Mouse (Mus musculus): Measurements from ENCODE around the gene Map3k3. TPM values are rescaled to one million over a fixed set of nuclear protein-coding genes. Genes with fewer than 3 reads are reported as not detected.
A peak's percentile ranks its signal among the peaks of the same experiment; 100 is the strongest.

The Map3k3 gene
- total RNA-seq, 2 experiments from 2014 or later = 44.3 to 48.8 TPM

DNA sequence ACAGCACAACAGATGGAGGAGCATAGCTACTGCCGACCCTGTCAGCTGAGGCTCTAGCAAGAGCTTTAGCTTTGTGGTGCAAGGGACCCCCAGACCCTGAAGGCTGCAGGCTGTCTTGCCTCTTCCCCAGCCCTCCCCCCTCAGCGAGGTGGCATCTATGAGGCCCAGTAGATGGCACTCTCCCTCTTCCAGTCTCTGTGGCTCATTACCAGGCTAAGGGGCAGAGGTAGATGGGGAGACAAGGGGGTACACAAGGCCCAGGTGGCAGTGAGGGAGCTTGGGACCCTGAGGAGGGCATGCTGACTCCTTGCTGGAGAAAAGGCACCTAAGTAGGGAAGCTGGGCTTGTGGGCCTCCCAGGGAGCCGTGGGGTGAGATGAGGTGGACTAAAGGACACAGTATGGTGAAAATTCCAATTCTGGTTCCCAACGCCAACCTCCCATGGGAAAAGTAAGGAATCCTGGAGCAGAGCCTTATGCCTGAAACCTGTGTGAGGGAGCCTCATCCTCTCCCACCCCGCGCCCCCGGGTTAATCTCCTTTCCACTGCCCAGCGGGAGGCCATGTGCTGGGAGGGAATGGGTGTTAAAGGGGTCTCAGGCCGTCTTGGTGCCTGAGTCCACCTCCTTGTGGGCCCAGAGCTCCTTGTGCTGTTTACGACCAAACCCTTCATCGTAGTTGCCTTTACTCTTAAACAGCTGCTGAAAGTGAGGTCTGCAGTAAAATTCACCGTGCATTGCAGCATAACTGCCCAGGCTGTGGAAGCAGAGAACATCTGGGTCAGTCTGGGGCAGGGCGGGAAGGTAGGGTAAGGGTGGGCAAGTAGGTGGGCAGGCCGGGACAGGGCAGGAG is 73.9 kb downstream of the Map3k3 start:
- peak; percentile 43 for DNase-seq

DNA sequence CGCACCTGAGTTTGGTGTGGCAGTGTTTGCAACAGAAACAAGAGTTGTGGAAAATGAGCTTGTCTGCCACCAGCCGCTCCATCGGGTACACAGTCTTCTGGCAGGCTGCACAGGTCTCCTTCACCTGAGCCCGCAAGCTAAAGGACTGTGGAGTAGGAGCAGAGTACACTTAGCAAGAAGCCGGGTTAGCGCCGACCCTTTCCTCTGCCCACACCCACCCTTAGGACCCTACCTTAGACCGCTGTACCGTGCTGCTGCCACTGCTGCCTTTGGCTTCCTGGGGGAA is 74.5 kb downstream of the Map3k3 start:
- DNase-seq = no peak

DNA sequence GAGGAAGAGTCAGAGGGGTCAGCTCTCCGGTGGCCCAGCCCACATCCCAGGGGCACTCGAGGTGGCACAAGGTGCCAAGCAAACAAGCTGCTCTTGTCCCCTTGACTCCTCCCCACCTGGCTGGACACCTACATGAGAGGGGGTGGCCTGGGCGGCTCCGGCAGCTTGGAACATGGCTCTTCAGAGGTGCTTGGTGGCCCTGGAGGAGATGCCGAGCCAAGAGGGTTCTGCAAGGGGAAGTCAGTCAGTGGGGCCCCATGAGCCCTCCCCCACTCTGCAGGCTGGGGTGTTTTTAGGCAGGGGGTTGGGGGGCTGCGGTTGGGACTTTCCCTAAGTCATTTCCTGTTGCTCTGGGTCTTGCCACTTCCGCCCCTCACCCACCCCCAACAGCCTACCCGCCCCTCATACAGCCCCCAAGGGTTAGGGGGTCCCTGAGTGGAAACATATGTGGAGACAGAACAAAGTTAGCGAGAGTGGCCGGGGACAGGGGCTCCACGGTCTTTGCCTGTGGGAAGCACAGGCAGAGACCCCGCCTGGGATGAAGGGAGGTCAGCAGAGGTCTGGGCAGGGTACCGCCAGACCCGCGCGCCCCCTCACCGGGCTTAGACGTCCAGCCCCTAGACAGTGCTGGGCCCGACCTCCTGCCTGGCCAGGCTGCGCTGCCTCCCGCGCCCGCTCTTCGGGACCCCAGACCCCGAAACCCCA is 75.0 kb downstream of the Map3k3 start:
- DNase-seq = peak; percentile 49

DNA sequence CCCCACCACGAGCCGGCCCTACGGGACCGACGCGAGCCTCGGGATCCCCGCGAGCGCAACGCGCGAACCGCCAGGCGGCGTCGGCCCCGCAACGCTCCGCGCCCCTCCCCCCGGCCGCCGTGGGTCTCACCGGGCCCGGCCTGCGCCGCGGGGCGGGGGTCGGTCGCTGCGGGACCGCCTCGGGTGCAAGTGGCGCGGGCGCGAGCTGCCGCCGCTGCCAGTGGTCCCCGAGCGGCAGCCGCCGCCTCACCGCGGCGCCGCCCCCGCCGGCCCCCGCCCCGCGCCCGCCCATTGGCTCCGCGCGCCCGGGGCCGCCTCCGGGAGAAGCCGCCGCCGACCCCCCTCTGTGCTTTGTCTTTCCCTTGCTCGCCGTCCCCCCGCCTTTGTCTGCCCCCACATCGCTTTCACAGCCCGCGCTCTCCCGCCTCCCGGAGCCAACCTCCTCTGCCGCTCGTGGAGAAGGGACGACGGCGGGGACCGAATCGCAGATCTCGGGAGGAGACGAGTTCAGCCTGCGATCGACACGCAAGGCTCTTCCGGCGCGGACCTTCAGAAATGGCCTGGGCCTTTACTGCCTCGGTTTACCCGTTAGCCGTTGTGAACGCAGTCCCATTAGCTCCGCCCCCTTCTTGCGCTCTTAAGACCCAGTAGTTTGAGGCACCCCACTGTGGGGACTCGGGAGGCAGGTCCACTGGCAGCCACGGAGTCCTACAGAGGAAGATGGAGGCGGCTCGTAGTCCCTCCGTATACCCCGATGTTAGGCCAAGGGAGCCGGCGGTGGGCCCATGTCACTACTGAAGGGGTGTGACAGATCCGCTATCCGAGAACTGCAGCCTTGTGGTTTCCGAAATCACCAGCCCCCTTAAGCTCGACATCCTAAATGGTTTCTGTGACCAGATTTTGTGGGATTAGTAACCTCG is 75.8 kb downstream of the Map3k3 start:
- DNase-seq = peak; percentile 86

DNA sequence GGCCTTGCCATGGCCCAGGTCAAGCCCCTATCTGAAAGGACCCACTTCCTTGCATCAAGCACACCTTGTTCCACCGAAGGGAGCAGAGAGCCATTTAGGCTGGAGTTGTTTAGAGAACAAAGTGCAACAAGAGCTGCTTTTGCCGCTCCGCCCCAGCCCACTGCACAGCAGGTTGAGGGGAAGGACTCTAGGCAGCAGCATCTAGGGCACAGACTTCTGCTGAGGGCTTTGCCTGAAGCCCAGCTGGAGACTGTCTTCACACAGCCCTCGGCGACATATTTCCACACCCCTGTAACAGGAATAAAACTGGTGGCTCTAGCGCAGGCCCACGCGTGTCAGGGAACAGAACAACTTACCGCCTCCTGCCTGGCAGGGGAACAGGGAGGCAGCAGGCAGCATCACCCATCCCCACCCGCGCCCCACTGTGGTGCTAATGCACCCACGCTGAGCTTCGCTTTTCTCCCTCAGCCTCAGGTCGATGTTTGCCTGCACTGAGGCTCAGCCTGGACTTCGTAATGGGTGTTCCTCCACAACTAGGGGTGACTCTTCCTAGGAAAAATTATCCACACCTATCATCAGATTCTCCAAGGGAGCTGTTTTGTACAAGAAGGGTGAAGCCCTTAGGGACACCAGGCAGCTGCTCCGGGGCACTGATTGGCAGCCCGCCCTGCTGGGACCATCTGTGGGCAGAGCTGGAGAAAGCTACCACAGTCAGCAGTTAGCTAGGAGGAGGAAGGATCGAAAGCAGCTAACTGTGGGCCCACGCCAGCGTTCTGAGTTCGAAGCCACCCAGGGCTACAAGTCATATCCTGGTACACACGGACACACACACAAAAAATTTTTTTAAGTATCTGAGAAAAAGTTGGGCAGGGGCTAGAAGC is 76.7 kb downstream of the Map3k3 start, which contains the start of the genes Gm10840 and Limd2:
Gene Gm10840 (plus strand): TSS at position 10 of the 881 bp plus-strand sequence.
Gene Limd2 (minus strand): TSS at position 20 of the 881 bp plus-strand sequence.
- peak; percentile 42 for DNase-seq

DNA sequence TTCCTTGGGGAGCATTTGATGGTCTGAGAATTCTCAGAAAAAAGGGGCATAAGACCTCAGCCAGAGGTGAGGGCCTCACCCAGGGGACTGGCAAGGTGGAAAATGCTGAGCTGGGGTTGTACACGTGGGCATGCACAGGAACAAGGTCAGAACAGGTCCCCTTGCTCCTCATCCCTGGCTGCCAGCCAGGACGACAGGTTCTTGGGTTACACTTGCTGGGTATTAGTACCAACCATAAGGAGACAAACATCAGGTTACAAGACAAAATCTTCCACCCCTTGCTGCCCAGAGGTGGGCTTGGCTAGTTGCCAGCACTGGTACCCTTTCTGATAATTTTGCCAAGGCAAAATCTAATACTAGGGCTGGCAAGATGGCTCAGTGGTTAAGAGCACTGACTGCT is 77.8 kb downstream of the Map3k3 start:
- no peak for DNase-seq

DNA sequence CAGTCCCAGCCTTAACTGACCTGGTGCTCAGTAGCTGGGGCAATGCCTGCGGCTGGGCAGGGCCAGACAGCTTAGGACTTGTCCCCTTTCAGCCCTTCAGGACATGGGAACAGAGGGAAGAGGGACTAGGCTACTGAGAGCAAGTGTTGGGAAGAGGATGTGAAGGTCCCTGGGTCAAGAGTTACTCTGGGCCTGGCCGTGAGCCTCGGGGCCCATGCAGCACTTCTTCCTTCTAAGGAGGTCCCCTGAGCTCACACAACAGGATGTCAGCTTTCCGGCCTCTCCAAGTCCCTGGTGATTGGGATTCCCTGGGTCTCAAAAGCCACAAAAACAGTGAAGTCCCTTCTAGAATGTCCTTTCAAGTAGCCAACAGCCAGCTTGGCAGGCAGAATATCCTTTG is 79.1 kb downstream of the Map3k3 start:
- no peak for DNase-seq

DNA sequence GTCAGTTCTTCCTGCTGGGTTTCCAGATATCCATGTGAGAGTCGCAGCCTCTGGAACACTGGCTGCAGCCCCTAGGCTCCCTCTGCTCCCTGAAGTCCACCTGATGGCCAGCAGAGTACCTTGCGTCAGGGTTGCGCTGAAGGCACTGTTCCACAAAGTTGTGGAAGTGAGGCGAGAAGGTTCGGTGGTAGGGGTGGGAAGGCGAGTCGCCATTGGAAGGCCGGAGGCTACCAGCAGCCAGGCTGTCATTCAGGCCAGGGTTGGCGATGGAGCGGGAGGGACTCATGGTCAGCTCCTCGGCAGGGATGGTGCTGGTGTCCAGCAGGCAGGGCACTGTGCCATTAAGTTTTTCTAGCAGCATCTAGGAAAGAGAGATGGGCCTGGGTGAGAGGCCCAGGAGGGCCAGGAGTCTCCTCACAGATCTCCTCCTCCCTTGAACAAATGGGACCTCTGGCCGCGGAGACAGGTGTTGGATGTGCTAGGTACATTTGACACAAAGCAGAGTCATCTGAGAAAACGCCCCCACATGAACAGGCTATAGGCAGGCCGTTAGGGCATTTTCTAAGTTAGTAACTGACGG is 80.3 kb downstream of the Map3k3 start:
- DNase-seq = no peak

DNA sequence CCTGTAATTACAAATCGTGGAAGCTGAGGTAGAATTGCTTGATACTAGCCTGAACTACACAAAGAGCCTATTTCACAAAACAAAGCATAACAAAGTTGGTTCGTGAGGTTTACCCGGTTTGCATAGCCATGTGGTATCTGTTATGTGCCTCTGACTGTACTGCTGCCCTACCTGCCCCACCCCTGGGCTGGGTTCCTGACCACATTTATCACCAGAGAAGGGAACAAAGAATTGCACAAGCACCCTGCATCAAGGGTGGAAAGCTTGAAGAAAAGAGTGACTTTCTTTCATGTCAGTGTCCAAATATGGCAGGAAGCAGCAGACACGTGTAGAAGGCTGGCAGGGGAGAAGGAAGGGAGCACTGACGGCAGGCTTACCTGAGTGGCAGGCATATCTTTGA is 83.0 kb downstream of the Map3k3 start:
- no peak for DNase-seq

DNA sequence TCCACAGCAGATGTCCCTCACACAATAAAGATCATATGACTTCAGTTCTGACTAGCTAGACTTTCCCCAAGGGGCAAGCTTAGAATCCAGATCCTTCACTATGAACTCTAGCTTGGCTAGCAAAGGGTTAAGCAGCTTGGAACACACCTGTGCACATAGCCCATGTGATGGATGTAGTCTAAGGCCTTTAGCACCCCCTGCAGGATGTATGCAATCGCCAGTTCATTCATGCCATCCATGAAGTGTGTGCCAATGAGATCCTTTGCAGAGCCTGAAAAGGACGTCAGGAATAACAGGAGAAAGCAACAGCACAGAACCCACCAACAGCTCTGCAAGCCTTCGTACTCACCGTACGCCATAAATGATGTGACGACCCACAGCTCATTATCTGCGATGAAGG is 86.4 kb downstream of the Map3k3 start:
- DNase-seq = no peak

DNA sequence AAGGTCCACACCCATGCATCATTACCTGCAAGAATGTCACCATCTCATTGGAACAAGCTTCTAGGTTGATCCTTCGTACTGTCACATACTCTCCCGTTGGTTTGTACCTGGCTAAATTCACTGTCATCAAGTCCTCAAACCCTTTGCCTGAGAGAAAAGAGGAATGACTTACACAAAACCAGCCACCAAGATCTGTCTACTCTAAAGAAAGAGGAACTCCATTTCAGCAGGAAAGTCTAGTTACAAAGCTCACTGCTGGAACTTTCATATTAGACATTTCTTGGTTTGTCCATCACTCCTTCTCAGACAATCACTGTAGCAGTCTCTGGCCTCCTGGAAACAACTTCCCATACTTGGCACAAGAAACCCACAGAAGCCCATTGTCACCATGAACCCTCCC is 88.8 kb downstream of the Map3k3 start:
- no peak for DNase-seq

DNA sequence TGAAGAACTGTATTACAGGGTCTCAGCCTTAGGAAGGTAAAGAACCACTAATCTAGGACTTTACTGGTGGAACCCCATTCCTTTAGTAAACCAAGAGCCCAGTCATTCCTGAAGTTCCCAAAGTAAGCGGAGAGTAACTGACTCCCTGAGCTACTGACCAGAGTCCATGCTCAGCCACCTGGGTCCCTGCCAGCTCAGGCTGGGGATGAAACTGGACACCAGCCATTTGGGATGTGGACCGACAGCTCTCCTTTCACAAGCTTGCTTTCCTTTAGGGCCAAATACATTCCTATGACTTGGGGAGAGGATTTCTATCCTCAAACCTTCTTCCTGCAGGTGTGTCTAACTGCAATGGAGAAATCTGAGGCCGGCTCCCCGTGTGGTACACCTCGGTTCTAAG is 90.0 kb downstream of the Map3k3 start:
- peak; percentile 64 for DNase-seq

DNA sequence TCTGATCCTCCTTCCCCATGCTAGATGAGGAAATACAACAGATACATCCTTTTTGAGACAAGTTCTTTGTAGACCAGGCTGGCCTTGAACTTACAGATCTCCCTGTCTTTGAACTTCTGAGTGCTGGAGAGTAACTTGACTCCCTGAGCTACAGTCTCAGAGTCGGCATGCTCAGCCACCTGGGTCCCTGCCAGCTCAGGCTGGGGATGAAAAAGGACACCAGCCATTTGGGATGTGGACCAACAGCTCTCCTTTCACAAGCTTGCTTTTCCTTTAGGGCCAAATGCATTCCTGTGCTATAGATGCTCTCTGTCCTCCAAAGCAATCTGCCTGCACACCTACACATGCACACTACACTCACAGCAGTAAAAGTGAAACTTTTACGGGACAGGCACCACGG is 90.7 kb downstream of the Map3k3 start:
- DNase-seq = peak; percentile 65

DNA sequence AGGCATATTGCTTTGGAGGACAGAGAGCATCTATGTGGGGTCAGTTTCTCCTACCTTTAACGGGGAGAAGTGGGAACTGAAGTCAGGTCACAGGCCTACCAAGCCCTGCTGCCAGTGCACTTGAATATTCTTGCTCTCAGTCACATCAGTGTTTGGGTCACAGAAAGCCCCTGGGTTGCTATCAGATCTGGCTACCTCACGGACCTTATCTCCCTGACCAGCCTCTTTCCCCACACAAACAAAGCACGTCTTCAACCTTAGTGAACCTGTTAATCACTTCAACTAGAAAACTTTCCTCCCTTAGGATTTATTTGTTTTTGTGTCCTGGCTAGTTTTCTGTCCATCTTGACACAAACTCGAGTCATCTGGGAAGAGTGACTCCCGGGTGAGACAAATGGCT is 92.0 kb downstream of the Map3k3 start:
- no peak for DNase-seq

DNA sequence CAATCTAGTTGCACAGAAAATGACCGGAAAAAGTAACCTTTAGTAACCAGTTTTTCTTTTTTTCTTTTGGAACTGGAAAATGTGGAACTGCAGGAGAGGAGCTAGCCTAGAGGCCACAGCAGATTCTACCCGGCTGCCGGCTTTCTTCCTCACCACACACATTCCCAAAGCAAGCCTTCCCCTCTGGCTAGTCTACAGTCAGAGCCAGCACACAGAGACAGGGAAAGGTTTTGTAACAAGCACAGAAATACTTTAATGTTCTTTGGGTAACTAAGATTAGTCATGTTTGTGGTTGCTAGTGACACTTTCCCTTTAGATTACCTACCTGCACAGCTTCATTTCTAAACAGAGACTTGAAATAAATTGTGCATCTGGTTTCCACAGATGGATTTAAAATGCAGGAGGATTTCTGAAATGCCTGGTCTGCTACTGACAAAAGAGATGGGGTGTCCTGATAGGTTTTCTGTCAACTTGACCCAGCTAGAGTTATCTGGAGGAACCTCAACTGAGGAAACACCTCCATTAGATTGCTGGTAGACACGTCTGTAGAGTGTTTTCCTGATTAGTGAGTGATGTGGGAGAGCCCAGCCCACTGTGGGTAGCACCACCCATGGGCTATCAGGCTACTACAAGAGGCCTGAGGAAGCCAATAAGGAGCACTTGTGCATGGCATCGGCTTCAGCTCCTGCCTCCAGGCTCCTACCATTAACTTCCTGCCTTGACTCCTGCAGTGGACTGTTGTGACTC is 93.8 kb downstream of the Map3k3 start:
- DNase-seq = no peak

DNA sequence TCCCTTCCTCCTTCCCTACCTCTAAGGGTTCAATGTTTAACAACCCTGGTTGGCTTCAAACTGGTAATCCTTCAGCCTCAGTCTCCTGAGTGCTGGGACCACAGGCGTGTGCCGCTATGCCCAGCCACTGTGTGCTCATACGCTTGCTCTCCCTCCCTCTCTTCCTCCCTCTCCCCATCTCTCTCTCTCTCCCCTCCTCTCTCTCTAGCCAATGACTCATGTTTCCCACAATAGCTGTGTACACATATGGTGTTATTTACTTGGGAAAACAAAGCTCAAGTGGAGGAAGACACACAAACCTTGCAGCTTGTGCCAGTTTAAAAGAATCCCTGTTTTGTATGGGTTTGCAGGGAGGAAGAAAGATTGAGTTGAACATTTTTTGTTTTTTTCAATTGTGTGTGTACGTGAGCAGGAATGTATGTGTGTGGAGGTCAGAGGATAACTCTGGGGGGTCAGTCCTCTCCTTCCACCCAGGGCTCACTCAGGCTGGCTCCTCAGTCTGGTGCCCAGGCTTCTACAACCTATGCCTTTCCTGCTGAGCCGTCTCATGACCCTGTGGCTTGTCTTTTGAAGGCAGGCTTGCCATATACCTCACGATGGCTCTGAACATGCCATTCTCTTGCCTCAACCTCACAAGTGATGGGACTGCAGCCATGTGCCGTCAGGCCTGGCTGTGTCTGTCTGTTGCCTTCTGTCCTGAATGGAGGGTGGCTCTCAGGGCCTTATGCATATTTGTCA is 95.5 kb downstream of the Map3k3 start:
- no peak for DNase-seq

DNA sequence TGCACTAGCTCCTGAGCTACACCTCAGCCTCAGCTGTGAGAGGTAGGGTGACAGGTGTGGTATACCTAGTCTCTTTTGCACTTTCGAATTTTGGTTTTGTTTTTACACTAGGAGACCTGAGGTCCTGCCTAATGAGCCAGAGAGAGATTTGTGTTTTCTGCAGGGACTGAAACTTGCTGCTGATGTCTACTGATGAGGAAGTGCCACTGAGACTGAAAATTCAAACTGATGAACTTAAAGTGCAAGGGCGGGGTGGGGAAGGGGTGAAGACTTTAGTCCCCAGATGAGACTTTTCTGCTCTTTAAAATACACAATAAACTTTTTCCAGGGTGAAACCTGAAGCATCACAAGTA is 96.0 kb downstream of the Map3k3 start:
- no peak for DNase-seq

DNA sequence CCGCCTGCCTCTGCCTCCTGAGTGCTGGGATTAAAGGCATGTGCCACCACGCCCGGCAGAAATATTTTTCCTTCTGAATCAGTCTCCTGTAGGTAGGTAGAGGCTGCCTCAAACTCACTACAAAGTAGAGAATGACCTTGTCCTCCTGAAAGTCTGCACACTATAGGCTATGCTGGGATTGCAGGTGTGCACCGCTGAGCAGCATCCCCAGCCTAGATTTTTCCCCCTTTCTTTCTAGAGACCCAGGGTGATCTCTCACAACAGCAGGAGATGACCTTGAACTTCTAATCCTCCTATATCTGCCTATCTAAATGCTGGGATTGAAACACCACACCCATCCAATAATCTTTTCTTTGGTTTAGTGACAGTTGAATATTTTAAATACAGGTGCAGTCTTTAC is 102.9 kb downstream of the Map3k3 start:
- no peak for DNase-seq

DNA sequence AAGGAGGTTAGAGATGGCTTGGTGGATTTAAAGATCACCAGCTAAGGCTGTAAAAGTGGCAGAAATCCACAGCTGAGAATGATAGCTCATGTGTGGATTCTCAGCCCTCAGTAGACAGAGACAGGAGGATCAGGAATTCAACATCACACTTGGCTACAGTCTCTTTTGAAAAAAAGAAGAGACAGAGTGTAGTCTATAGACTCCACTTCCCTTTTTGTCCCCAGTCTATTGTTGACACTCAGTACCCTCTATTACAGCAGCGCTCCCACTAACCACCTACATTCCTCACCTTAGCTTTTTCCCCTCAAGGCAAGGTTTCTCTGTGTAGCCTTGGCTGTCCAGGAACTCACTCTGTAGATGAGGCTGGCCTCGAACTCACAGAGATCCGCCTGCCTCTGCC is 107.3 kb downstream of the Map3k3 start:
- no peak for DNase-seq

DNA sequence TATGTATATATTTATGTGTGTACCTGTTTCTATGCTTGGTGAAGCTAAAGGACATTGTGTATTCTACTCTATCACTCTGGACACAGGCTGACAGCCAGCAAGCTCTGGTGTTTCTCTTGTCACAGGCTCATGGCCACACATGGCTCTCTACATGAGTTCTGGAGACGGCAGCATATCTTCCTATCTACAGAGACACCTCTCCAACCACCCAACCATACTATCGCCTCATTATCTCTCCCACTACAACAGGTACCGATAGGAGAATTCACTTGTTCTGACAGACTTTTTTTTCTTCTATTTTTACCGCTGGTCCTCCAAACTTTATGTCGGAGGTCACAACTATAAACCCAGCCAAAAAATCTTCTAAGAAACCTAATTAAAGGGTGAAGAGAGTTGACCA is 107.8 kb downstream of the Map3k3 start:
- DNase-seq = no peak

All from adrenal gland, postnatal 10 days (tissue).